Mouse (Mus musculus): ENCODE results near the gene Tgif2. TPM values are rescaled to one million over a fixed set of nuclear protein-coding genes. Genes with fewer than 3 reads are reported as not detected.
"Not testable (repeated sequence)": the region's sequence is repeated elsewhere in the genome, so short reads cannot be mapped to it uniquely, and the experiment has no call there.

Tgif2 gene
- polyA plus RNA-seq, 1 experiment, result 19.6 TPM

GRCm38 (mm10) chr2:156897034-156897433 is 57.2 kb downstream of the Tgif2 start:
- Histone ChIP-seq H3K27me3 (ENCODE audit: control insufficient read depth, insufficient read depth, insufficient read length) (peaks cover 4% of the 10 kb centered on the region), H3ac (ENCODE audit: control insufficient read depth, insufficient read length, low read depth) (no peak overlapping the region), H3K4me3 (ENCODE audit: insufficient read depth, poor library complexity, severe bottlenecking) (no peak overlapping the region), H3K79me3 (ENCODE audit: low read depth) (no peaks in the 10 kb centered on the region), H3K36me3 (ENCODE audit: control insufficient read depth, insufficient read depth) (no peaks in the 10 kb centered on the region), H3K79me2 (ENCODE audit: control insufficient read depth, insufficient read depth) (no peaks in the 10 kb centered on the region)
- TF ChIP-seq MYOG (IDR thresholded peaks at IDR 0.05; ENCODE audit: control insufficient read depth, extremely low read depth, insufficient read length) (no peak), MYOD1 (IDR thresholded peaks at IDR 0.05; ENCODE audit: control insufficient read depth, insufficient read length, low read depth) (no peak)

- no peak overlapping the region for H3ac ChIP-seq (ENCODE audit: control insufficient read depth, insufficient read length, low read depth)
- no peaks in the 10 kb centered on the region for H3K36me3 ChIP-seq (ENCODE audit: control insufficient read depth, insufficient read depth)
- TF ChIP-seq USF1 (IDR thresholded peaks at IDR 0.05; ENCODE audit: low read depth), result no peak
- TF ChIP-seq MYOG (IDR thresholded peaks at IDR 0.05; ENCODE audit: control insufficient read depth, extremely low read depth, insufficient read length), result no peak
- no peak for TF ChIP-seq MYOD1 (IDR thresholded peaks at IDR 0.05; ENCODE audit: control insufficient read depth, insufficient read length, low read depth)
- no peak for TF ChIP-seq FOSL1 (IDR thresholded peaks at IDR 0.05; ENCODE audit: insufficient read depth, low read length, poor library complexity, severe bottlenecking)
- no peak for TF ChIP-seq MAX (IDR thresholded peaks at IDR 0.05)
- no peak for TF ChIP-seq CTCF (IDR thresholded peaks at IDR 0.05; ENCODE audit: control insufficient read depth, insufficient read depth, insufficient read length)
- no peak for TF ChIP-seq CEBPB (IDR thresholded peaks at IDR 0.05; ENCODE audit: low read depth)
- no peaks in the 10 kb centered on the region for H3K79me2 ChIP-seq (ENCODE audit: control insufficient read depth, insufficient read depth)
- H3K4me3 ChIP-seq (ENCODE audit: insufficient read depth, poor library complexity, severe bottlenecking), result no peak overlapping the region
- peaks cover 4% of the 10 kb centered on the region for H3K27me3 ChIP-seq (ENCODE audit: control insufficient read depth, insufficient read depth, insufficient read length)
- no peaks in the 10 kb centered on the region for H3K79me3 ChIP-seq (ENCODE audit: low read depth)
These were observed 58.6 kb downstream of the Tgif2 start for GRCm38 (mm10) chr2:156898374-156898773.

- Histone ChIP-seq H3K79me3 (ENCODE audit: low read depth) (no peaks in the 10 kb centered on the region), H3K27me3 (ENCODE audit: control insufficient read depth, insufficient read depth, insufficient read length) (peaks cover 7% of the 10 kb centered on the region)
- no peak for TF ChIP-seq MYOD1 (IDR thresholded peaks at IDR 0.05; ENCODE audit: control insufficient read depth, insufficient read length, low read depth)
- TF ChIP-seq CEBPB (IDR thresholded peaks at IDR 0.05; ENCODE audit: low read depth), result no peak
- no peak for TF ChIP-seq FOSL1 (IDR thresholded peaks at IDR 0.05; ENCODE audit: insufficient read depth, low read length, poor library complexity, severe bottlenecking)
- no peak for TF ChIP-seq MAX (IDR thresholded peaks at IDR 0.05)
These were observed 59.4 kb downstream of the Tgif2 start for GRCm38 (mm10) chr2:156899184-156899583.

GRCm38 (mm10) chr2:156901344-156901743 is 61.5 kb downstream of the Tgif2 start:
- H3K36me3 ChIP-seq (ENCODE audit: control insufficient read depth, insufficient read depth), result no peaks in the 10 kb centered on the region
- H3K79me3 ChIP-seq (ENCODE audit: low read depth), result no peaks in the 10 kb centered on the region
- no peak overlapping the region for H3ac ChIP-seq (ENCODE audit: control insufficient read depth, insufficient read length, low read depth)
- H3K79me2 ChIP-seq (ENCODE audit: control insufficient read depth, insufficient read depth), result no peaks in the 10 kb centered on the region
- TF ChIP-seq MYOG (IDR thresholded peaks at IDR 0.05; ENCODE audit: control insufficient read depth, extremely low read depth, insufficient read length) (no peak), MYOD1 (IDR thresholded peaks at IDR 0.05; ENCODE audit: control insufficient read depth, insufficient read length, low read depth) (no peak), MAX (IDR thresholded peaks at IDR 0.05) (no peak), FOSL1 (IDR thresholded peaks at IDR 0.05; ENCODE audit: insufficient read depth, low read length, poor library complexity, severe bottlenecking) (no peak), USF1 (IDR thresholded peaks at IDR 0.05; ENCODE audit: low read depth) (no peak), CTCF (IDR thresholded peaks at IDR 0.05; ENCODE audit: control insufficient read depth, insufficient read depth, insufficient read length) (no peak), CEBPB (IDR thresholded peaks at IDR 0.05; ENCODE audit: low read depth) (no peak)
- no peak overlapping the region for H3K4me3 ChIP-seq (ENCODE audit: insufficient read depth, poor library complexity, severe bottlenecking)
- H3K27me3 ChIP-seq (ENCODE audit: control insufficient read depth, insufficient read depth, insufficient read length), result peaks cover 7% of the 10 kb centered on the region

More at GRCm38 (mm10) chr2:156899184-156899583, 59.4 kb downstream of the Tgif2 start:
- Histone ChIP-seq H3K4me3 (ENCODE audit: insufficient read depth, poor library complexity, severe bottlenecking) (no peak overlapping the region), H3K36me3 (ENCODE audit: control insufficient read depth, insufficient read depth) (no peaks in the 10 kb centered on the region), H3K79me2 (ENCODE audit: control insufficient read depth, insufficient read depth) (no peaks in the 10 kb centered on the region), H3ac (ENCODE audit: control insufficient read depth, insufficient read length, low read depth) (no peak overlapping the region)

- H3K4me3 ChIP-seq (ENCODE audit: insufficient read depth, poor library complexity, severe bottlenecking), result no peak overlapping the region
- no peaks in the 10 kb centered on the region for H3K79me3 ChIP-seq (ENCODE audit: low read depth)
- no peak for TF ChIP-seq MYOG (IDR thresholded peaks at IDR 0.05; ENCODE audit: control insufficient read depth, extremely low read depth, insufficient read length)
- TF ChIP-seq MAX (IDR thresholded peaks at IDR 0.05), result no peak
- no peak for TF ChIP-seq CEBPB (IDR thresholded peaks at IDR 0.05; ENCODE audit: low read depth)
- TF ChIP-seq USF1 (IDR thresholded peaks at IDR 0.05; ENCODE audit: low read depth), result no peak
- TF ChIP-seq FOSL1 (IDR thresholded peaks at IDR 0.05; ENCODE audit: insufficient read depth, low read length, poor library complexity, severe bottlenecking), result no peak
- TF ChIP-seq CTCF (IDR thresholded peaks at IDR 0.05; ENCODE audit: control insufficient read depth, insufficient read depth, insufficient read length), result no peak
- no peak for TF ChIP-seq MYOD1 (IDR thresholded peaks at IDR 0.05; ENCODE audit: control insufficient read depth, insufficient read length, low read depth)
- H3K27me3 ChIP-seq (ENCODE audit: control insufficient read depth, insufficient read depth, insufficient read length), result peaks cover 7% of the 10 kb centered on the region
- no peaks in the 10 kb centered on the region for H3K79me2 ChIP-seq (ENCODE audit: control insufficient read depth, insufficient read depth)
- H3K36me3 ChIP-seq (ENCODE audit: control insufficient read depth, insufficient read depth), result no peaks in the 10 kb centered on the region
- H3ac ChIP-seq (ENCODE audit: control insufficient read depth, insufficient read length, low read depth), result no peak overlapping the region
These were observed 62.1 kb downstream of the Tgif2 start for GRCm38 (mm10) chr2:156901883-156902282.

GRCm38 (mm10) chr2:156902411-156902810 is 62.6 kb downstream of the Tgif2 start:
- not testable (repeated sequence) for H3K36me3 ChIP-seq (ENCODE audit: control insufficient read depth, insufficient read depth); H3K27me3 ChIP-seq (ENCODE audit: control insufficient read depth, insufficient read depth, insufficient read length); H3ac ChIP-seq (ENCODE audit: control insufficient read depth, insufficient read length, low read depth); H3K79me2 ChIP-seq (ENCODE audit: control insufficient read depth, insufficient read depth); H3K4me3 ChIP-seq (ENCODE audit: insufficient read depth, poor library complexity, severe bottlenecking); H3K79me3 ChIP-seq (ENCODE audit: low read depth)
